Mouse (Mus musculus) erythroblast, embryonic 14.5 days (primary cell): Measurements from ENCODE around the gene Prickle2. TPM values are rescaled to one million over a fixed set of nuclear protein-coding genes. Genes with fewer than 3 reads are reported as not detected.

Experiments
- H3K27me3 ChIP-seq: 2 replicates; pipeline ENCODE4 v1.6.1; 2012; ENCODE audit warnings: inconsistent platforms; ENCODE audit not compliant: control insufficient read depth
- H3K36me3 ChIP-seq: 2 replicates; pipeline ENCODE4 v1.6.1; 2012; ENCODE audit warnings: mild to moderate bottlenecking, inconsistent platforms; ENCODE audit not compliant: control insufficient read depth
- H3K4me1 ChIP-seq: 2 replicates; pipeline ENCODE4 v1.6.1; 2012; ENCODE audit warnings: inconsistent platforms; ENCODE audit not compliant: control insufficient read depth
- H3K4me3 ChIP-seq: replicated peaks from 2 replicates; pipeline ENCODE3; 2012; ENCODE audit warnings: moderate library complexity, mild to moderate bottlenecking, inconsistent platforms
- H3K9me3 ChIP-seq: 2 replicates; pipeline ENCODE4 v1.6.1; 2012; ENCODE audit warnings: low read length, inconsistent platforms, mixed read lengths; ENCODE audit not compliant: control insufficient read depth
- GATA1 ChIP-seq: IDR thresholded peaks from 2 replicates; pipeline ENCODE4 v1.6.1; 2012; ENCODE audit warnings: low read length, inconsistent platforms, mixed read lengths
- TAL1 ChIP-seq: IDR thresholded peaks from 3 replicates; pipeline ENCODE4 v1.6.1; 2012; ENCODE audit warnings: low read length, inconsistent platforms, mixed read lengths
- polyA plus RNA-seq: library from polyadenylated mRNA; stranded (reverse); fragments of >175 nt; gene quantifications from 2 replicates; pipeline ENCODE4 v1.2.3, GENCODE M21; 2012

Gene Prickle2
- polyA plus RNA-seq, 1 experiment = not detected

DNA sequence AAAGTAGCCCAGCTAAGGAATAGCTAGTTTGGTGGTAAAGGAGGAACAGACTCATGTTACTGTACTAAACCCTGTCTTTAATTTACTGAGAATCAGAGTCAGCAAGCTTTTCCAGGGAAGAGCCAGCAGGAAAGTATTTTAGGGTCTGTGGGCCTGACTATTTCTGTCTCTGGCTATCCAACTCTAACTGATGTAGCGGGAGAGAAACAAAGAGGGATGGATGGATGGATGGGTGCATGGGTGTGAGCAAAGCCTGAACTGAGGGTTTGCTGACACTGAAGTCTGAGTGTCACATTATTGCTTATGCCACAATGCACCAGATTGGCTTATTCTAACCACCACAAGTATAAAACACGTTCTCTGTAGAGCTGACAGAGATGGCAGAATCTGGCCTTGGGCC, 88.8 kb downstream of the Prickle2 start:
- no peaks in the 10 kb centered on the region for H3K4me1 ChIP-seq
- H3K27me3 ChIP-seq = no peaks in the 10 kb centered on the region
- TF ChIP-seq TAL1 = no peak
- TF ChIP-seq GATA1 = no peak
- no peak overlapping the region for H3K4me3 ChIP-seq
- peaks cover 7% of the 10 kb centered on the region for H3K9me3 ChIP-seq
- no peaks in the 10 kb centered on the region for H3K36me3 ChIP-seq

DNA sequence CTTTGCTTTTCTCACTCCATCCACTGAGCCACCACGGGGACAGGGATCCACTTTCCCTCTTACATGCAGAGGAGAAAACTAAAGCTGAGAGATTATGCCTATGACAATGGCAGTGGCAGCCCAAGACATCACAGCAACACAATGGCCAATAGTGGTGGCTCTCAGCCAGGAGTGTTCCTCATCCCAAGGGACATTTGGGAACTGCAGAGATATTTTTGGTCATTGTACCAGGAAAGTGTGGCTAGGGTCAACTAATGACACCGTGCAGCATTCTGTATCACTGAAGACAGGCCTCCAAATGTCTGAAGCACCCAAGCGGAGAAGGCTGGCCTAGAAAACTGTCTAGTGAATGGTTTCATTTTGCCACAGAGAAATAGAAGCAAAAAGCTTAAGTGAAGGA, 91.2 kb downstream of the Prickle2 start:
- no peaks in the 10 kb centered on the region for H3K36me3 ChIP-seq
- H3K4me1 ChIP-seq = no peaks in the 10 kb centered on the region
- H3K4me3 ChIP-seq = no peak overlapping the region
- TF ChIP-seq GATA1 (no peak), TAL1 (no peak)
- peaks cover 7% of the 10 kb centered on the region for H3K9me3 ChIP-seq
- H3K27me3 ChIP-seq = no peaks in the 10 kb centered on the region

DNA sequence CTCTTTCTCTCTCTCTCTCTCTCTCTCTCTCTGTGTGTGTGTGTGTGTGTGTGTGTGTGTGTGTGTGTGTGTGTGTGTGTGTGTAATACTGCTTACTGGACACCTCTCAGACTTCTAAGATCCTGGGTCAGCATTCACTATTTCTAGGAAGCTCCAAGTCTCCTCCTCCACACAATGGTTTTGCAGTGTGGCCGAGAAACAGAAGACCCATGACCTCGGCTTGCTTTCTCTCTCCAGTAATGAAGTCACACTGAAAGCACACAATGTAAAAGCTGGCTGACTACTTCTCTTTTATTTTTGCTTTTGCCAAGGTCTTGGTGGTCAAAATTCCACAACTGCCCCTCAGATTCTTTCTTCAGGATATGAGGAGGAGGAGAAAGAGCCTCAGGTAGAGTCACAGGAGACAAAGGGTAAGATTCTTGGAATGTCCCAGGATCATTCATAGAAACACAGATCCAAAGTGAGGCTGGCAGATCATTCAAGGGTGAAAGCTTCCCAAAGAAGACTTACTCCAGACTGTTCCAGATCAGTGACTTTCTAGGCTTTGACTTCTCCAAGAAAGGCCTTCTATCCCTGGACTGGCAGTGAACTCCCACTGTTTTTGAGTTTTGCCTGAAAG, 93.7 kb downstream of the Prickle2 start:
- Histone ChIP-seq H3K36me3 (no peaks in the 10 kb centered on the region), H3K4me3 (no peak overlapping the region), H3K27me3 (no peaks in the 10 kb centered on the region), H3K4me1 (no peaks in the 10 kb centered on the region), H3K9me3 (no peaks in the 10 kb centered on the region)
- TF ChIP-seq TAL1 (no peak), GATA1 (no peak)

GRCm38 (mm10) chr6:92609682-92610235, 96.2 kb downstream of the Prickle2 start:
- H3K4me1 ChIP-seq = no peaks in the 10 kb centered on the region
- no peaks in the 10 kb centered on the region for H3K27me3 ChIP-seq
- TF ChIP-seq TAL1 = no peak
- no peak for TF ChIP-seq GATA1
- no peaks in the 10 kb centered on the region for H3K9me3 ChIP-seq
- H3K4me3 ChIP-seq = no peak overlapping the region
- no peaks in the 10 kb centered on the region for H3K36me3 ChIP-seq

- H3K9me3 ChIP-seq = no peaks in the 10 kb centered on the region
- no peak overlapping the region for H3K4me3 ChIP-seq
- no peaks in the 10 kb centered on the region for H3K27me3 ChIP-seq
- H3K4me1 ChIP-seq = no peaks in the 10 kb centered on the region
- H3K36me3 ChIP-seq = no peaks in the 10 kb centered on the region
- TF ChIP-seq GATA1 = no peak
- TF ChIP-seq TAL1 = no peak
These were observed 96.9 kb downstream of the Prickle2 start for GRCm38 (mm10) chr6:92609078-92609477.

GRCm38 (mm10) chr6:92605156-92605555, 100.8 kb downstream of the Prickle2 start:
- H3K27me3 ChIP-seq = no peaks in the 10 kb centered on the region
- H3K4me3 ChIP-seq = no peak overlapping the region
- no peaks in the 10 kb centered on the region for H3K36me3 ChIP-seq
- H3K4me1 ChIP-seq = no peaks in the 10 kb centered on the region
- no peaks in the 10 kb centered on the region for H3K9me3 ChIP-seq
- no peak for TF ChIP-seq TAL1
- TF ChIP-seq GATA1 = no peak

- Histone ChIP-seq H3K27me3 (no peaks in the 10 kb centered on the region), H3K4me1 (no peaks in the 10 kb centered on the region), H3K9me3 (no peaks in the 10 kb centered on the region), H3K4me3 (no peak overlapping the region), H3K36me3 (no peaks in the 10 kb centered on the region)
- TF ChIP-seq TAL1 = no peak
- TF ChIP-seq GATA1 = no peak
These were observed 109.6 kb downstream of the Prickle2 start for GRCm38 (mm10) chr6:92596340-92596739.

DNA sequence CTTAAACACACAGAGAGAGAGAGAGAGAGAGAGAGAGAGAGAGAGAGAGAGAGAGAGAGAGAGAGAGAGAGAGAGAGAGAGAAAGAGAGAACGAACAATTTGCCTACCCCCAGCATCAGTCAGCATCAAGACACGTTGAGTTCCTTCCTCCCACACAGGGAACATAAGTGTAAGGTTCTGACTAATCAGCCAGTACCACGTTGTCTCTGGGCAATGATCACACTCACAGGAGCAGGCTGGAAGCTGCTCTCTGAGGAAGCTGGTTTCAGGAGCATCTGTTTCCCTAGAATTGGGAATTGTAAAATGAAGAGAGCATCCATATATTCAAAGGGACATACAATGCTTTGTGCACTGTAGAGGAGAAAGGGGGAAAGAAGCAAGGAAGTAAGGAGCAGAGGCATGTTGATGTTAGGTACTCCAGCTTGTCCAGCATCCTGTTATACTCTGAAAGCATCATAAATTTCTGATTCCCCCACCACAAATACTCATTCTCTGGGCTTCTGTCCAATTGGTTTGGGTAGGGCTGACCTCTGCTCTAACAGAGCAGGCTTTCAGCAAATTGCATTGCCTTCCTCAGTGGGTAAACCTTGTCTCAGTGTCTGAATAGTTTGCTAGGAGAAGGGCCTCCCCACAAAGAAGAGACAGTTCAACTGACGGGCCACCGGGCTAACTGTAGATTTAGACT, 116.4 kb downstream of the Prickle2 start:
- no peak for TF ChIP-seq GATA1
- TF ChIP-seq TAL1 = no peak
- Histone ChIP-seq H3K4me3 (no peak overlapping the region), H3K9me3 (no peaks in the 10 kb centered on the region)

DNA sequence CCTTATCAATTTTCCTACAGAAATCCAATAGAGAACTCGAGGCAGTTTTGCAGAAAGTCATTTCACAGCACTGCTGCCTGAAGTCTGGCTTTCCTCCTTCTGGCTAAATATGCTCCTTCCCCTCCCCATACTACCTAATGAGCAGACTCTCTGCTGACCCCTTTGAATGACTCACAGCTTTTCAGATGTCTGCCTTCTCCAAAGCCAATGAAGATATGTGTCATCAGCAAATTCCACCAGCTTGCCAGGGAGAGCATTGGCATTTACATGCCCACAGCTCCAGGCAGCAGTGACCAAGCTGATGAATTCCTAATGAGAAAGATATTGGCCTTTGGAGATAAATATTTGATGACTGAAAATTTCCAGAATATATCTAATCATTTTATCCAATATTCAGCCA, 121.9 kb downstream of the Prickle2 start:
- H3K4me3 ChIP-seq = no peak overlapping the region
- no peaks in the 10 kb centered on the region for H3K36me3 ChIP-seq
- no peaks in the 10 kb centered on the region for H3K4me1 ChIP-seq
- no peaks in the 10 kb centered on the region for H3K27me3 ChIP-seq
- H3K9me3 ChIP-seq = no peaks in the 10 kb centered on the region
- TF ChIP-seq GATA1 = no peak
- TF ChIP-seq TAL1 = no peak

More for the DNA sequence above, 116.4 kb downstream of the Prickle2 start:
- Histone ChIP-seq H3K4me1 (no peaks in the 10 kb centered on the region), H3K36me3 (no peaks in the 10 kb centered on the region), H3K27me3 (no peaks in the 10 kb centered on the region)

GRCm38 (mm10) chr6:92575227-92575626, 130.7 kb downstream of the Prickle2 start:
- no peaks in the 10 kb centered on the region for H3K36me3 ChIP-seq
- H3K4me1 ChIP-seq = no peaks in the 10 kb centered on the region
- TF ChIP-seq TAL1 (no peak), GATA1 (no peak)
- H3K9me3 ChIP-seq = no peaks in the 10 kb centered on the region
- no peak overlapping the region for H3K4me3 ChIP-seq
- no peaks in the 10 kb centered on the region for H3K27me3 ChIP-seq
